Mouse (Mus musculus): ENCODE measurements at regions not wholly inside any gene's neighbourhood (a gene's known extent, or its start where the extent isn't known, plus 50 kb on each side); places are given as distances from the start of the nearest gene placed in this dataset.

DNA sequence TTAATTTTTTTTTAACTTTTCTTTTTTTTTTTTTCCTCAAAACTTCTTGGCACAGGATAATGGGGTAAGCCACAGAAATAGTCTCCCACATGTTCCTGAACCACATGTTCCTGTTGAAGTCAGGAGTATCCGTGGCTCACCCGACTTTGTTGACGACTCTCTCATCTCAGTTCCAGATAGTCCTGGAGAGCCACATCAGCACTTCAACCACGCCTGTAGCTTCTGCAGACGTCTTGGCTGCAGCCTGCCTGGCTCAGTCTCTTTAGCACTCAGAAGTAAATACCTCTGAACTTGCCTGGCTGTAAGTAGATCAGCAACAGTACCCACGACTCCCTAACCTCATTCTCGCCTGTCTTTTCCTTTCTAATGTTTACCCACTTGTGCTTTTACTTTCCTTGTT, 50.3 kb upstream of the Rapgef5 start:
- WGBS = 63% methylated on average over 7 of the region's 7 CpGs
- no peaks in the 10 kb centered on the region for H3K27me3 ChIP-seq
- H3K36me3 ChIP-seq = no peaks in the 10 kb centered on the region
- no peak for ATAC-seq (replicated peaks; ENCODE audit: low FRiP score)
- H3K4me3 ChIP-seq (replicated peaks) = no peak overlapping the region
- H3K9ac ChIP-seq = no peak overlapping the region
- no peak overlapping the region for H3K4me2 ChIP-seq
- no peak overlapping the region for H3K27ac ChIP-seq
- no peaks in the 10 kb centered on the region for H3K4me1 ChIP-seq
- no peaks in the 10 kb centered on the region for H3K9me3 ChIP-seq (replicated peaks)
